Mouse (Mus musculus): ENCODE results near the gene Tent5c. TPM values are rescaled to one million over a fixed set of nuclear protein-coding genes. Genes with fewer than 3 reads are reported as not detected.
A peak's percentile ranks its signal among the peaks of the same experiment; 100 is the strongest.

The Tent5c gene
- polyA plus RNA-seq, 1 experiment from 2014 or later = 5.7 TPM

GRCm38 (mm10) chr3:100507174-100507573 lies 18.1 kb upstream of the Tent5c start:
- H3K36me3 ChIP-seq = no peaks in the 10 kb centered on the region
- WGBS = 85% methylated on average over 4 of the region's 4 CpGs
- no peak overlapping the region for H3K4me2 ChIP-seq (replicated peaks)
- no peak overlapping the region for H3K4me3 ChIP-seq
- H3K4me1 ChIP-seq = no peaks in the 10 kb centered on the region
- H3K9me3 ChIP-seq = no peaks in the 10 kb centered on the region
- H3K27me3 ChIP-seq (replicated peaks) = no peaks in the 10 kb centered on the region
- ATAC-seq (ENCODE audit: low FRiP score, low read depth) = no peak
- H3K27ac ChIP-seq = no peak overlapping the region
- H3K9ac ChIP-seq = no peak overlapping the region

- H3K4me2 ChIP-seq (replicated peaks) = no peak overlapping the region
- H3K27me3 ChIP-seq (replicated peaks) = no peaks in the 10 kb centered on the region
- H3K4me1 ChIP-seq = no peaks in the 10 kb centered on the region
- 88% methylated on average over 2 of the region's 2 CpGs for WGBS
- no peak overlapping the region for H3K9ac ChIP-seq
- ATAC-seq (ENCODE audit: low FRiP score, low read depth) = no peak
- H3K9me3 ChIP-seq = no peaks in the 10 kb centered on the region
- H3K4me3 ChIP-seq = no peak overlapping the region
- H3K36me3 ChIP-seq = no peaks in the 10 kb centered on the region
- no peak overlapping the region for H3K27ac ChIP-seq
These were observed 17.6 kb upstream of the Tent5c start for GRCm38 (mm10) chr3:100506715-100507114.

GRCm38 (mm10) chr3:100503882-100504281 lies 14.8 kb upstream of the Tent5c start:
- Histone ChIP-seq H3K27ac (no peak overlapping the region), H3K4me3 (no peak overlapping the region), H3K27me3 (replicated peaks) (no peaks in the 10 kb centered on the region), H3K4me1 (no peaks in the 10 kb centered on the region), H3K4me2 (replicated peaks) (no peak overlapping the region), H3K9ac (no peak overlapping the region), H3K36me3 (no peaks in the 10 kb centered on the region), H3K9me3 (no peaks in the 10 kb centered on the region)
- WGBS = 78% methylated on average over 6 of the region's 6 CpGs
- ATAC-seq (ENCODE audit: low FRiP score, low read depth) = no peak

- Histone ChIP-seq H3K27me3 (replicated peaks) (no peaks in the 10 kb centered on the region), H3K36me3 (no peaks in the 10 kb centered on the region), H3K4me1 (no peaks in the 10 kb centered on the region), H3K4me3 (no peak overlapping the region), H3K27ac (no peak overlapping the region), H3K9me3 (no peaks in the 10 kb centered on the region), H3K9ac (no peak overlapping the region), H3K4me2 (replicated peaks) (no peak overlapping the region)
- no peak for ATAC-seq (ENCODE audit: low FRiP score, low read depth)
- 91% methylated on average over 6 of the region's 6 CpGs for WGBS
These were observed 13.4 kb upstream of the Tent5c start for GRCm38 (mm10) chr3:100502516-100502915.

GRCm38 (mm10) chr3:100501899-100502298 lies 12.8 kb upstream of the Tent5c start:
- Histone ChIP-seq H3K4me3 (no peak overlapping the region), H3K36me3 (no peaks in the 10 kb centered on the region), H3K27me3 (replicated peaks) (no peaks in the 10 kb centered on the region), H3K9me3 (no peaks in the 10 kb centered on the region), H3K4me2 (replicated peaks) (no peak overlapping the region), H3K27ac (no peak overlapping the region), H3K4me1 (no peaks in the 10 kb centered on the region), H3K9ac (no peak overlapping the region)
- no peak for ATAC-seq (ENCODE audit: low FRiP score, low read depth)

- Histone ChIP-seq H3K4me1 (no peaks in the 10 kb centered on the region), H3K4me2 (replicated peaks) (no peak overlapping the region), H3K9ac (no peak overlapping the region), H3K27me3 (replicated peaks) (no peaks in the 10 kb centered on the region), H3K4me3 (no peak overlapping the region), H3K9me3 (no peaks in the 10 kb centered on the region), H3K36me3 (no peaks in the 10 kb centered on the region), H3K27ac (no peak overlapping the region)
- 79% methylated on average over 3 of the region's 3 CpGs for WGBS
- no peak for ATAC-seq (ENCODE audit: low FRiP score, low read depth)
These were observed 7.0 kb upstream of the Tent5c start for GRCm38 (mm10) chr3:100496081-100496480.

- Histone ChIP-seq H3K9ac (no peak overlapping the region), H3K36me3 (no peaks in the 10 kb centered on the region), H3K27ac (no peak overlapping the region), H3K27me3 (replicated peaks) (no peaks in the 10 kb centered on the region), H3K9me3 (no peaks in the 10 kb centered on the region), H3K4me3 (no peak overlapping the region), H3K4me2 (replicated peaks) (no peak overlapping the region), H3K4me1 (no peaks in the 10 kb centered on the region)
- 97% methylated on average over 16 of the region's 16 CpGs for WGBS
- no peak for ATAC-seq (ENCODE audit: low FRiP score, low read depth)
These were observed 6.3 kb upstream of the Tent5c start for GRCm38 (mm10) chr3:100495456-100495855.

GRCm38 (mm10) chr3:100494912-100495311 lies 5.8 kb upstream of the Tent5c start:
- 90% methylated on average over 5 of the region's 5 CpGs for WGBS
- Histone ChIP-seq H3K9me3 (no peaks in the 10 kb centered on the region), H3K27me3 (replicated peaks) (no peaks in the 10 kb centered on the region), H3K9ac (no peak overlapping the region), H3K27ac (no peak overlapping the region), H3K4me2 (replicated peaks) (no peak overlapping the region), H3K36me3 (no peaks in the 10 kb centered on the region), H3K4me1 (peaks cover 4% of the 10 kb centered on the region; the same call in 1 of the 2 replicates), H3K4me3 (no peak overlapping the region)
- ATAC-seq (ENCODE audit: low FRiP score, low read depth) = no peak

GRCm38 (mm10) chr3:100490010-100490300 lies 831 bp upstream of the Tent5c start:
- H3K36me3 ChIP-seq = no peaks in the 10 kb centered on the region
- peak overlapping the region; percentile 62 for H3K4me3 ChIP-seq
- peak overlapping the region; percentile 99 for H3K4me2 ChIP-seq (replicated peaks)
- H3K4me1 ChIP-seq = peaks cover 15% of the 10 kb centered on the region; the same call in 1 of the 2 replicates
- H3K27me3 ChIP-seq (replicated peaks) = peaks cover 38% of the 10 kb centered on the region
- H3K9ac ChIP-seq = peak overlapping the region; percentile 55; the same call in 1 of the 2 replicates
- H3K9me3 ChIP-seq = no peaks in the 10 kb centered on the region
- no peak overlapping the region for H3K27ac ChIP-seq
- no peak for ATAC-seq (ENCODE audit: low FRiP score, low read depth)
- 13% methylated on average over 4 of the region's 4 CpGs for WGBS

- H3K4me1 ChIP-seq = peaks cover 15% of the 10 kb centered on the region; the same call in 1 of the 2 replicates
- H3K4me3 ChIP-seq = peak overlapping the region; percentile 62
- ATAC-seq (ENCODE audit: low FRiP score, low read depth) = peak; percentile 68
- H3K9ac ChIP-seq = peak overlapping the region; percentile 55
- WGBS = under 1% methylated on average over 66 of the region's 66 CpGs
- peaks cover 38% of the 10 kb centered on the region for H3K27me3 ChIP-seq (replicated peaks)
- H3K4me2 ChIP-seq (replicated peaks) = peak overlapping the region; percentile 99
- no peaks in the 10 kb centered on the region for H3K9me3 ChIP-seq
- H3K27ac ChIP-seq = no peak overlapping the region
- H3K36me3 ChIP-seq = no peaks in the 10 kb centered on the region
These were observed 632 bp downstream of the Tent5c start for GRCm38 (mm10) chr3:100488251-100489132.

GRCm38 (mm10) chr3:100487046-100487445 lies 2.1 kb downstream of the Tent5c start:
- no peaks in the 10 kb centered on the region for H3K9me3 ChIP-seq
- H3K27me3 ChIP-seq (replicated peaks) = peaks cover 38% of the 10 kb centered on the region
- peaks cover 15% of the 10 kb centered on the region; the same call in 1 of the 2 replicates for H3K4me1 ChIP-seq
- no peak overlapping the region for H3K9ac ChIP-seq
- H3K4me2 ChIP-seq (replicated peaks) = 0 out of 2 replicates have a peak overlapping the region, but pooled peaks have one; percentile 5
- H3K4me3 ChIP-seq = no peak overlapping the region
- H3K27ac ChIP-seq = no peak overlapping the region
- H3K36me3 ChIP-seq = no peaks in the 10 kb centered on the region
- no peak for ATAC-seq (ENCODE audit: low FRiP score, low read depth)
- 88% methylated on average over 2 of the region's 2 CpGs for WGBS

GRCm38 (mm10) chr3:100485390-100486132 lies 3.6 kb downstream of the Tent5c start:
- WGBS = 56% methylated on average over 11 of the region's 11 CpGs
- no peaks in the 10 kb centered on the region for H3K9me3 ChIP-seq
- ATAC-seq (ENCODE audit: low FRiP score, low read depth) = no peak
- H3K4me3 ChIP-seq = no peak overlapping the region
- peaks cover 38% of the 10 kb centered on the region for H3K27me3 ChIP-seq (replicated peaks)
- H3K9ac ChIP-seq = no peak overlapping the region
- no peaks in the 10 kb centered on the region for H3K36me3 ChIP-seq
- H3K4me1 ChIP-seq = peaks cover 15% of the 10 kb centered on the region; the same call in 1 of the 2 replicates
- no peak overlapping the region for H3K27ac ChIP-seq
- H3K4me2 ChIP-seq (replicated peaks) = no peak overlapping the region

Data from neural tube, embryonic 12.5 days (tissue).